Mouse (Mus musculus) mouse embryonic stem cell (cell line): Measurements from ENCODE around the gene Sf3b4.

ENCODE experiments used
- in situ Hi-C, 2 experiments: fragments of 300-500 bp; cut with MboI; formaldehyde crosslinking; loops; 1 replicate in 1 of 2; 3 replicates in 1 of 2; pipeline ENCODE4 v1.14.3; 2019 to 2020; ENCODE audit warnings: low sequenced_read_pairs in 2 of 2, low pct_unique_long_range_greater_than_20kb in 1 of 2, mixed read lengths in 1 of 2; ENCODE audit not compliant: unreplicated experiment in 1 of 2

Gene Sf3b4

GRCm38 (mm10) chr3:96172197-96173178, at the start of gene Sf3b4:
Gene Sf3b4, plus strand, starts transcription at chr3:96172332.
- in situ Hi-C loops, result no loop called here

- in situ Hi-C loops, result no loop called here
Measured at GRCm38 (mm10) chr3:96124235-96124634, 47.9 kb upstream of the Sf3b4 start.

- in situ Hi-C loops, result no loop called here
Measured at GRCm38 (mm10) chr3:96128128-96128527, 44.0 kb upstream of the Sf3b4 start.

- in situ Hi-C loops, result no loop called here
Measured at GRCm38 (mm10) chr3:96132478-96132877, 39.7 kb upstream of the Sf3b4 start.

GRCm38 (mm10) chr3:96133327-96133905, 38.7 kb upstream of the Sf3b4 start:
- in situ Hi-C loops, result no loop called here

- in situ Hi-C loops, result no loop called here
Measured at GRCm38 (mm10) chr3:96135011-96135410, 37.1 kb upstream of the Sf3b4 start.

GRCm38 (mm10) chr3:96147950-96148349, 24.2 kb upstream of the Sf3b4 start:
- in situ Hi-C loops, result no loop called here

- in situ Hi-C loops, result loop anchor here in 1 of 2 experiments (10.0 kb wide), 1 partner anchor 57 kb away; no protein-coding TSS in a partner anchor
Measured at GRCm38 (mm10) chr3:96151836-96152235, 20.3 kb upstream of the Sf3b4 start.

- in situ Hi-C loops, result loop anchor here in 1 of 2 experiments (10.0 kb wide), 1 partner anchor 58 kb away; no protein-coding TSS in a partner anchor
Measured at GRCm38 (mm10) chr3:96152611-96153010, 19.5 kb upstream of the Sf3b4 start.

- in situ Hi-C loops, result loop anchor here in 1 of 2 experiments (5.0 to 10.0 kb wide), 2 partner anchors 61 to 83 kb away; no protein-coding TSS in a partner anchor
Measured at GRCm38 (mm10) chr3:96155501-96155900, 16.6 kb upstream of the Sf3b4 start.

- in situ Hi-C loops, result loop anchor here in 1 of 2 experiments (5.0 to 10.0 kb wide), 2 partner anchors 65 to 88 kb away; no protein-coding TSS in a partner anchor
Measured at GRCm38 (mm10) chr3:96159820-96160219, 12.3 kb upstream of the Sf3b4 start.

GRCm38 (mm10) chr3:96160222-96160802, 11.8 kb upstream of the Sf3b4 start:
- in situ Hi-C loops, result no loop called here

GRCm38 (mm10) chr3:96160803-96161516, 11.2 kb upstream of the Sf3b4 start:
- in situ Hi-C loops, result no loop called here

GRCm38 (mm10) chr3:96161869-96162840, 10.0 kb upstream of the Sf3b4 start, which contains the start of gene Mtmr11:
Gene Mtmr11, plus strand, starts transcription at chr3:96162004.
- in situ Hi-C loops, result no loop called here

- in situ Hi-C loops, result no loop called here
Measured at GRCm38 (mm10) chr3:96163040-96163439, 9.1 kb upstream of the Sf3b4 start.

GRCm38 (mm10) chr3:96168466-96169158, 3.5 kb upstream of the Sf3b4 start:
- in situ Hi-C loops, result no loop called here

GRCm38 (mm10) chr3:96170276-96170675, 1.9 kb upstream of the Sf3b4 start:
- in situ Hi-C loops, result no loop called here
